Mouse (Mus musculus): ENCODE measurements around the gene Parm1. TPM values are rescaled to one million over a fixed set of nuclear protein-coding genes. Genes with fewer than 3 reads are reported as not detected.

The Parm1 gene
- polyA plus RNA-seq, 1 experiment from 2014 or later: 18.9 TPM

- DNase-seq (ENCODE audit: low spot score): peak; percentile 38
- H3K27me3 ChIP-seq (ENCODE audit: low read depth, poor library complexity, severe bottlenecking): peaks cover 28% of the 10 kb centered on the region
- peaks cover 30% of the 10 kb centered on the region for H3K4me1 ChIP-seq
- H3K4me3 ChIP-seq: no peak overlapping the region
- no peaks in the 10 kb centered on the region for H3K36me3 ChIP-seq
- no peak overlapping the region for H3K27ac ChIP-seq (replicated peaks)
- H3K9me3 ChIP-seq (replicated peaks): no peaks in the 10 kb centered on the region
- 58% methylated on average over 4 of the region's 4 CpGs for WGBS
These were observed 2.1 kb downstream of the Parm1 start for GRCm38 (mm10) chr5:91519521-91519920.

GRCm38 (mm10) chr5:91532748-91533496, 15.5 kb downstream of the Parm1 start:
- H3K4me1 ChIP-seq: no peaks in the 10 kb centered on the region
- H3K4me3 ChIP-seq: no peak overlapping the region
- DNase-seq (ENCODE audit: low spot score): no peak
- 88% methylated on average over 10 of the region's 10 CpGs for WGBS
- no peaks in the 10 kb centered on the region for H3K36me3 ChIP-seq
- no peak overlapping the region for H3K27ac ChIP-seq (replicated peaks)
- no peaks in the 10 kb centered on the region for H3K9me3 ChIP-seq (replicated peaks)
- H3K27me3 ChIP-seq (ENCODE audit: low read depth, poor library complexity, severe bottlenecking): no peaks in the 10 kb centered on the region

- Histone ChIP-seq H3K27ac (replicated peaks) (no peak overlapping the region), H3K27me3 (ENCODE audit: low read depth, poor library complexity, severe bottlenecking) (no peaks in the 10 kb centered on the region), H3K9me3 (replicated peaks) (no peaks in the 10 kb centered on the region), H3K4me1 (no peaks in the 10 kb centered on the region), H3K4me3 (no peak overlapping the region), H3K36me3 (no peaks in the 10 kb centered on the region)
- WGBS: 89% methylated on average over 7 of the region's 7 CpGs
- no peak for DNase-seq (ENCODE audit: low spot score)
These were observed 41.7 kb downstream of the Parm1 start for GRCm38 (mm10) chr5:91559071-91559610.

GRCm38 (mm10) chr5:91559711-91560110, 42.3 kb downstream of the Parm1 start:
- H3K27ac ChIP-seq (replicated peaks): no peak overlapping the region
- WGBS: 94% methylated on average over 2 of the region's 2 CpGs
- no peak overlapping the region for H3K4me3 ChIP-seq
- H3K36me3 ChIP-seq: no peaks in the 10 kb centered on the region
- H3K27me3 ChIP-seq (ENCODE audit: low read depth, poor library complexity, severe bottlenecking): no peaks in the 10 kb centered on the region
- no peaks in the 10 kb centered on the region for H3K9me3 ChIP-seq (replicated peaks)
- H3K4me1 ChIP-seq: no peaks in the 10 kb centered on the region
- DNase-seq (ENCODE audit: low spot score): no peak

- no peak for DNase-seq (ENCODE audit: low spot score)
- 81% methylated on average over 3 of the region's 3 CpGs for WGBS
- no peaks in the 10 kb centered on the region for H3K36me3 ChIP-seq
- H3K27ac ChIP-seq (replicated peaks): no peak overlapping the region
- H3K9me3 ChIP-seq (replicated peaks): no peaks in the 10 kb centered on the region
- no peak overlapping the region for H3K4me3 ChIP-seq
- H3K27me3 ChIP-seq (ENCODE audit: low read depth, poor library complexity, severe bottlenecking): no peaks in the 10 kb centered on the region
- no peaks in the 10 kb centered on the region for H3K4me1 ChIP-seq
These were observed 44.0 kb downstream of the Parm1 start for GRCm38 (mm10) chr5:91561394-91561793.

- Histone ChIP-seq H3K4me3 (no peak overlapping the region), H3K27me3 (ENCODE audit: low read depth, poor library complexity, severe bottlenecking) (no peaks in the 10 kb centered on the region), H3K4me1 (no peaks in the 10 kb centered on the region), H3K27ac (replicated peaks) (no peak overlapping the region), H3K9me3 (replicated peaks) (no peaks in the 10 kb centered on the region), H3K36me3 (no peaks in the 10 kb centered on the region)
- DNase-seq (ENCODE audit: low spot score): no peak
- WGBS: 85% methylated on average over 7 of the region's 7 CpGs
These were observed 45.1 kb downstream of the Parm1 start for GRCm38 (mm10) chr5:91562486-91562885.

GRCm38 (mm10) chr5:91564054-91564453, 46.6 kb downstream of the Parm1 start:
- Histone ChIP-seq H3K4me1 (no peaks in the 10 kb centered on the region), H3K27ac (replicated peaks) (no peak overlapping the region), H3K9me3 (replicated peaks) (no peaks in the 10 kb centered on the region), H3K4me3 (no peak overlapping the region), H3K27me3 (ENCODE audit: low read depth, poor library complexity, severe bottlenecking) (no peaks in the 10 kb centered on the region), H3K36me3 (no peaks in the 10 kb centered on the region)
- 93% methylated on average over 3 of the region's 3 CpGs for WGBS
- DNase-seq (ENCODE audit: low spot score): no peak

GRCm38 (mm10) chr5:91565458-91565857, 48.0 kb downstream of the Parm1 start:
- DNase-seq (ENCODE audit: low spot score): no peak
- WGBS: 93% methylated on average over 3 of the region's 3 CpGs
- Histone ChIP-seq H3K36me3 (no peaks in the 10 kb centered on the region), H3K27ac (replicated peaks) (no peak overlapping the region), H3K4me3 (no peak overlapping the region), H3K4me1 (no peaks in the 10 kb centered on the region), H3K9me3 (replicated peaks) (no peaks in the 10 kb centered on the region), H3K27me3 (ENCODE audit: low read depth, poor library complexity, severe bottlenecking) (no peaks in the 10 kb centered on the region)

GRCm38 (mm10) chr5:91566591-91566990, 49.2 kb downstream of the Parm1 start:
- no peaks in the 10 kb centered on the region for H3K36me3 ChIP-seq
- 86% methylated on average over 3 of the region's 3 CpGs for WGBS
- no peaks in the 10 kb centered on the region for H3K9me3 ChIP-seq (replicated peaks)
- no peak for DNase-seq (ENCODE audit: low spot score)
- no peak overlapping the region for H3K27ac ChIP-seq (replicated peaks)
- no peaks in the 10 kb centered on the region for H3K27me3 ChIP-seq (ENCODE audit: low read depth, poor library complexity, severe bottlenecking)
- no peaks in the 10 kb centered on the region for H3K4me1 ChIP-seq
- no peak overlapping the region for H3K4me3 ChIP-seq

- Histone ChIP-seq H3K27me3 (ENCODE audit: low read depth, poor library complexity, severe bottlenecking) (no peaks in the 10 kb centered on the region), H3K9me3 (replicated peaks) (no peaks in the 10 kb centered on the region), H3K36me3 (no peaks in the 10 kb centered on the region), H3K27ac (replicated peaks) (no peak overlapping the region), H3K4me1 (no peaks in the 10 kb centered on the region), H3K4me3 (no peak overlapping the region)
- 81% methylated on average over 2 of the region's 2 CpGs for WGBS
- no peak for DNase-seq (ENCODE audit: low spot score)
These were observed 56.8 kb downstream of the Parm1 start for GRCm38 (mm10) chr5:91574211-91574610.

GRCm38 (mm10) chr5:91578924-91579323, 61.5 kb downstream of the Parm1 start:
- Histone ChIP-seq H3K27me3 (ENCODE audit: low read depth, poor library complexity, severe bottlenecking) (no peaks in the 10 kb centered on the region), H3K4me3 (no peak overlapping the region), H3K36me3 (no peaks in the 10 kb centered on the region), H3K27ac (replicated peaks) (no peak overlapping the region), H3K4me1 (no peaks in the 10 kb centered on the region), H3K9me3 (replicated peaks) (no peaks in the 10 kb centered on the region)
- WGBS: 89% methylated on average over 7 of the region's 7 CpGs
- no peak for DNase-seq (ENCODE audit: low spot score)

GRCm38 (mm10) chr5:91581799-91582198, 64.4 kb downstream of the Parm1 start:
- H3K4me3 ChIP-seq: no peak overlapping the region
- H3K9me3 ChIP-seq (replicated peaks): no peaks in the 10 kb centered on the region
- 93% methylated on average over 4 of the region's 4 CpGs for WGBS
- no peaks in the 10 kb centered on the region for H3K27me3 ChIP-seq (ENCODE audit: low read depth, poor library complexity, severe bottlenecking)
- H3K36me3 ChIP-seq: no peaks in the 10 kb centered on the region
- DNase-seq (ENCODE audit: low spot score): no peak
- no peaks in the 10 kb centered on the region for H3K4me1 ChIP-seq
- no peak overlapping the region for H3K27ac ChIP-seq (replicated peaks)

GRCm38 (mm10) chr5:91586206-91586605, 68.8 kb downstream of the Parm1 start:
- H3K4me1 ChIP-seq: no peaks in the 10 kb centered on the region
- H3K36me3 ChIP-seq: no peaks in the 10 kb centered on the region
- H3K27ac ChIP-seq (replicated peaks): no peak overlapping the region
- H3K27me3 ChIP-seq (ENCODE audit: low read depth, poor library complexity, severe bottlenecking): no peaks in the 10 kb centered on the region
- H3K9me3 ChIP-seq (replicated peaks): 0 out of 2 replicates have a peak, but pooled peaks cover 4% of the 10 kb centered on the region
- no peak overlapping the region for H3K4me3 ChIP-seq
- WGBS: 63% methylated on average over 3 of the region's 3 CpGs
- DNase-seq (ENCODE audit: low spot score): no peak
